Mouse (Mus musculus) bone marrow, adult 2 months (tissue): ENCODE results near the gene Aldh16a1. TPM values are rescaled to one million over a fixed set of nuclear protein-coding genes. Genes with fewer than 3 reads are reported as not detected.

Experiments
- H3K27ac ChIP-seq: fragments of 200-500 bp; 2 replicates; pipeline ENCODE4 v1.5.1; 2012; ENCODE audit warnings: low read depth, mild to moderate bottlenecking, control low read depth, inconsistent platforms, low read length; ENCODE audit not compliant: control insufficient read depth, poor library complexity, insufficient read depth
- H3K4me1 ChIP-seq: fragments of 200-500 bp; 2 replicates; pipeline ENCODE4 v1.6.1; 2011; ENCODE audit warnings: low read length; ENCODE audit not compliant: control insufficient read depth, insufficient read depth
- H3K4me3 ChIP-seq: fragments of 200-500 bp; replicated peaks from 2 replicates; pipeline ENCODE3; 2011; ENCODE audit warnings: mild to moderate bottlenecking, low read depth, low read length, control low read depth; ENCODE audit not compliant: control insufficient read depth
- CTCF ChIP-seq: fragments of 200-500 bp; IDR thresholded peaks from 2 replicates; pipeline ENCODE4 v1.5.1; 2011; ENCODE audit warnings: low read length, control low read depth; ENCODE audit not compliant: control insufficient read depth, insufficient read depth
- POLR2A ChIP-seq: fragments of 200-500 bp; IDR thresholded peaks from 2 replicates; pipeline ENCODE4 v1.6.1; 2011; ENCODE audit warnings: low read depth, mild to moderate bottlenecking, control low read depth, low read length, borderline replicate concordance; ENCODE audit not compliant: control insufficient read depth
- WGBS: fragments of 180-500 bp; shearing (Covaris S2); methylation state at CpG from one replicate; pipeline ENCODE4 v1.1.7; 2018; 5-methylcytosine and 5-hydroxymethylcytosine counted together
- polyA plus RNA-seq: library from polyadenylated mRNA; stranded (reverse); fragments of >200 nt; gene quantifications from 2 replicates; pipeline ENCODE4 v1.2.4, GENCODE M21; 2011; ENCODE audit warnings: low replicate concordance; ENCODE audit not compliant: missing spikeins, insufficient read depth, insufficient read length

The Aldh16a1 gene
- polyA plus RNA-seq, 1 experiment, result 113 TPM

DNA sequence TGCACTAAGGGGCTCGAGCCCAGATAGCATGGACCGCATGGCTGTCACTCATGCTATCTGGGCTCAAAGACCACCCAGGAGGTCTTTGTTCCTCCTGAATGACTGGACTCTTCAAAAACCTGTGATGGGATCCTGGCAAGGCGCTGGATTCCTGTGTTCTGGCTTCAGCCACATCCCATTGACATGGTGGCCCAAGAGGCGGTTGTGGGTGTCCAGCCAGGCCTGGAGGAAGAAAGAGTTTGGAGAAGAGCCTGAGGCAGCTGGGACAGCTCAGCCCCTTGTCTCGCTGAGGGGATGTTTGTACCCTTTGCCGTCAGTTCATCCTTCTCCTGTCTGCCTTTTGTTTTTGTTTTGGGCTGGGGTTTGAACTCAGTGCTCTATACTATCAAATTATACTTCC is 4.8 kb downstream of the Aldh16a1 start:
- no peaks in the 10 kb centered on the region; the same call in 1 of the 2 replicates for H3K4me1 ChIP-seq
- WGBS, result 81% methylated on average over 6 of the region's 6 CpGs
- TF ChIP-seq POLR2A (no peak), CTCF (no peak)
- H3K4me3 ChIP-seq, result no peak overlapping the region
- no peak overlapping the region for H3K27ac ChIP-seq

- WGBS, result 67% methylated on average over 4 of the region's 4 CpGs
- no peak for TF ChIP-seq POLR2A
- TF ChIP-seq CTCF, result no peak
- H3K27ac ChIP-seq, result no peak overlapping the region
- H3K4me3 ChIP-seq, result no peak overlapping the region
- H3K4me1 ChIP-seq, result no peaks in the 10 kb centered on the region; the same call in 1 of the 2 replicates
Measured at GRCm38 (mm10) chr7:45148534-45149098, 5.8 kb downstream of the Aldh16a1 start.

- no peaks in the 10 kb centered on the region; the same call in 1 of the 2 replicates for H3K4me1 ChIP-seq
- WGBS, result 89% methylated on average over 11 of the region's 11 CpGs
- no peak overlapping the region for H3K4me3 ChIP-seq
- TF ChIP-seq POLR2A (no peak), CTCF (no peak)
- H3K27ac ChIP-seq, result no peak overlapping the region
Measured at GRCm38 (mm10) chr7:45147899-45148298, 6.5 kb downstream of the Aldh16a1 start.

- Histone ChIP-seq H3K4me3 (no peak overlapping the region), H3K4me1 (no peaks in the 10 kb centered on the region; the same call in 1 of the 2 replicates), H3K27ac (no peak overlapping the region)
- 90% methylated on average over 11 of the region's 11 CpGs for WGBS
- TF ChIP-seq CTCF, result no peak
- no peak for TF ChIP-seq POLR2A
Measured at GRCm38 (mm10) chr7:45147267-45147666, 7.1 kb downstream of the Aldh16a1 start.

DNA sequence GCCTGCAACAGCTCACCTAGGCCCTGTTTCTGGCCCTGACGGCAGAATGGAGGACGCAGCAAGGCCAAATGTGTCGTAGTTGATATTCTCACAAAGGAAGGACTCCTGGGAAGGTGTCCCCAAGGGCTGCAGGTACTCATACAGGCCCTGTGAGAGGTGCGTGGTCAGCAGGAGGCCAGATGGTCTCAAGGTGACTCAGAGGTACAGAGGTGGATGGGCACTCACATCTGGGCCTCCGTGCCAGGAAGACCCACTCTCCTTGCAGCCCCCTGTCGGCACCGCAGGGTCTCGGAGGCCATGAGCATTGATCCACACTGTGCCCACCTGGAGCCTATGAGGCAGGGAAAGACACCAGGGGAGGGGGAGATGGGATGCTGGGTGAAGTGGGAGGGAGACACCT is 8.9 kb downstream of the Aldh16a1 start:
- Histone ChIP-seq H3K4me3 (no peak overlapping the region), H3K27ac (no peak overlapping the region; the same call in 1 of the 2 replicates), H3K4me1 (no peaks in the 10 kb centered on the region)
- TF ChIP-seq CTCF, result no peak
- no peak for TF ChIP-seq POLR2A
- WGBS, result 88% methylated on average over 8 of the region's 8 CpGs

- H3K4me1 ChIP-seq, result no peaks in the 10 kb centered on the region
- no peak overlapping the region for H3K27ac ChIP-seq
- H3K4me3 ChIP-seq, result no peak overlapping the region
- TF ChIP-seq POLR2A, result no peak
- no peak for TF ChIP-seq CTCF
- WGBS, result 92% methylated on average over 13 of the region's 13 CpGs
Measured at GRCm38 (mm10) chr7:45144368-45145174, 9.8 kb downstream of the Aldh16a1 start.

GRCm38 (mm10) chr7:45141914-45142313 is 12.5 kb downstream of the Aldh16a1 start:
- WGBS, result 78% methylated on average over 5 of the region's 5 CpGs
- no peak overlapping the region for H3K27ac ChIP-seq
- H3K4me1 ChIP-seq, result peaks cover 2% of the 10 kb centered on the region; the same call in 1 of the 2 replicates
- TF ChIP-seq CTCF (no peak), POLR2A (no peak)
- H3K4me3 ChIP-seq, result no peak overlapping the region

DNA sequence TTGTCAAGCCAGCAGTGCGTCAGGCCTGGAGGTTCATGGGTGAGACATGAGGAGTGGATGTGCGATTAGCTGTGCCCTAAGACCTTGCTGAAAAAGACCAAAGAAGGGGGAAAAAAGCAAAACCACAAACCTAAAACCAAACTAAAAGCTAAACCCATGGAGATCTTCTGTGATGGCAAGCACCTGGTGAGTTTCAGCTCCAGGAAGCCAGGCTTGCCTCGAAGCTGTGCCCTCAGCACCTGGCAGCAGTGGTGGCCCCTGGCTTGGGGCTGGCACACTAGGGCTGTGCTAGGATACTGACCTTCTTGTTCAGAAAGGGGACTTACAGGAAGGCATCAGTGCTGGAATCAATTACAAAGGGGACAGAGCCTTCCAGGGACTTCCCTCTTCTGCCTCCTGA is 13.1 kb downstream of the Aldh16a1 start:
- Histone ChIP-seq H3K4me3 (no peak overlapping the region), H3K27ac (no peak overlapping the region), H3K4me1 (peaks cover 2% of the 10 kb centered on the region; the same call in 1 of the 2 replicates)
- no peak for TF ChIP-seq POLR2A
- TF ChIP-seq CTCF, result no peak
- WGBS, result 71% methylated on average over 3 of the region's 3 CpGs
